Mouse (Mus musculus) cortical plate, adult 2 months (tissue): ENCODE data around the gene Tmem128.

Experiments
- CTCF ChIP-seq: fragments of 200-500 bp; IDR thresholded peaks from 2 replicates; pipeline ENCODE4 v1.5.1; 2011; ENCODE audit warnings: mild to moderate bottlenecking, control low read depth, low read length; ENCODE audit not compliant: insufficient read depth; ENCODE audit errors: extremely low read depth
- POLR2A ChIP-seq: fragments of 200-500 bp; IDR thresholded peaks from 2 replicates; pipeline ENCODE4 v1.6.1; 2011; ENCODE audit warnings: mild to moderate bottlenecking, low read length, control low read depth; ENCODE audit not compliant: insufficient read depth; ENCODE audit errors: extremely low read depth

- TF ChIP-seq CTCF (no peak), POLR2A (no peak)
Observed at GRCm38 (mm10) chr5:38302651-38303050, 42.7 kb downstream of the Tmem128 start.
